Mouse (Mus musculus): ENCODE results near the gene Tmem161a.

- TF ChIP-seq CTCF (IDR thresholded peaks at IDR 0.05; ENCODE audit: low read depth) (no peak), EP300 (IDR thresholded peaks at IDR 0.05; ENCODE audit: low read depth) (no peak)
Observed at GRCm38 (mm10) chr8:70201417-70201816, 29.3 kb downstream of the Tmem161a start.

Measured in heart, postnatal 0 days (tissue).